Mouse (Mus musculus) ovary, postnatal 36 days (tissue): ENCODE data around the gene R3hdml.
"Not testable (repeated sequence)": the region's sequence is repeated elsewhere in the genome, so short reads cannot be mapped to it uniquely, and the experiment has no call there.

Source experiments
- DNase-seq: peaks from one replicate; pipeline ENCODE4 v3.0.0; 2022; ENCODE audit warnings: low spot score, mixed read lengths

The R3hdml gene

DNA sequence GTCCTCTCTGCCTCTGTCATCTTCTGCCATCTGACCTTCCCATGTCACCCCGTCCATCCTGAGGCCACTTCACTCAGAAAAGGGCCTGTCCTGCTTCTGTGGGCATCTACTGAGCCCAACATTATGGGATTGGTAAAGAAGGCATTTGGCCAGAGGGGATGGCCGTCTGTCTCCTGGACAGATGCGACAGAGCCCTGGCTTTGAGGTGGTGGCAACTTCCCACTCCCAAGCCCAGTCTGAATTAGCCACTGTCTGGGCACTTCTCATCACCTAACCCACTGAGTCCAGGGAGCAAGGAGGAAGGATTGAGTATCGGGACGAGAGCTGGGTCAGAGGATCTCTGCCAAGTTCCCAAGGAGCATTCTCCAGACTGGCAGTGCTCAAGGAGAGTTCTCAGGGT lies at the start of gene R3hdml:
TSS of gene R3hdml (plus strand) at position 301 of the 400 bp plus-strand sequence.
- DNase-seq = no peak

DNA sequence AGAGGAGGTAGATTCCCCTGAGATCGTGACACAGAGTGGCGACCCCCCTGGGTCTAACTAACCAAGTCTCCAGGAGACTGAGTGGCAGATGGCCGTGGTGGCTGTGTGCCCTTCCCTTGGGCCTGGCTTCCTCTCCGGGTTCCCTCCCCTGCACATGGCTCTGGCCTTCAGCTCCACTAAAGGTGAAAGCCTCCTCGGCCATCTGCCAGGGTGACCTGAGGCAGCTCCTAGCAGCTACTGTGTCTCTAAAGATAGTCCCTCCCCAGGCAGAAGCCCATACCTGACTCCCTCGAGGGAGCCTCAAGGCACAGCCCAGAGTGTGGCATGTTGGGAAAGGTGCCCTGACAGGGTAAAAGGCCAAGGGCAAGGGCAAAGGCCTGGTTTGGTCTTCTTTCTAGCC lies 48.6 kb upstream of the R3hdml start:
- no peak for DNase-seq

DNA sequence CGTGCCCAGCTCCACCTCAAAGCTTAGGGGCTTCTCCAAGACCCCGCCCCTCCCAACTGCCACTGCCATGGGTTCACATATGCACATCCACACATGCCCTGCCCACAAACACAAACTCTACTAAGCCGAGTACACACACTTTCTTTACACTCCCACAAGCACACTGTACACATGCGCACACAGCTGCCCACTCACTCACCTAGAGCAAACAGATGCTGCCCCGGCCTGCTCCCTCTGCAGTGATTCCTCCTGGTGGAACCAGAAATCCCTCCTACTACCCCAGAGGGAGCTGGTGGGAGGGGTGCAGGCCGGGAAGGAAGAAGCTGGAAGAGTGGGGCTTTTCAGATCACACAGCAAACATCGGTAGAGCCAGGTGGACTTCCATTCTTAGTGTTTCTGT lies 48.1 kb upstream of the R3hdml start:
- no peak for DNase-seq

DNA sequence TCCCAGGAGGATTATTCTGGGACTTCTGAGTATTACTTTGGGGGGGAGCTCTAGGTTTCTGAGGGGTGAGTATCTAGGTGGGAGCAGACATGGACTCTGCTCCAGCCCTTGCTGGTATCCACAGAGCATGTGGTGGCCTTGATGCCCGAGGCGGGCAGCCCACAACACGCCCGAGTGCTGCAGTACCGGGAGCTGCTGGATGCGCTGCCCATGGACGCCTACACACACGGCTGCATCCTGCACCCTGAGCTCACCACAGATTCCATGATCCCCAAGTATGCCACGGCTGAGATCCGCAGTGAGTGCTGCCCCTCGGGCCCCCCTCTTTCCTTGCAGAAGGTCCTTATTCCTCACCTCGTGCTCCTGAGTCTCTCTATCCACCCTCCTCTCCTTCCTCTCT lies 44.7 kb upstream of the R3hdml start:
- no peak for DNase-seq

DNA sequence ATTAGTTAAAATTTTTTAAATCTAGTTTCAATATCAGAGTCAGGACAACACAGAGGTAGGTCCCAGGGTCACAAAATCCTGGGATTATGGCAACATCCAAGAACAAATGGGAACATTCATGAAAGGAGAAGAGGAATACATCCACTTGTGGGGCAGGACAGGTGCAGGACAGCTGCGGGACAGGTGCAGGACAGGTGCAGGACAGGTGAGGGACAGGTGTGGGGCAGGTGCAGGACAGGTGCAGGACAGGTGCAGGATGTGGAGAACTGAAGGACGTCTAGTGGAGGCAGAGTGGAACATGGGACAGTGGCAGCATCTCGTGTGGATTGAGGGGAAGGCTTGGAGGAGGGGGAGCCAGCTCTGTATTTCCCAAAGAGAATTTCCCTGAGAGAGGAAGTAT lies 42.8 kb upstream of the R3hdml start:
- no peak for DNase-seq

DNA sequence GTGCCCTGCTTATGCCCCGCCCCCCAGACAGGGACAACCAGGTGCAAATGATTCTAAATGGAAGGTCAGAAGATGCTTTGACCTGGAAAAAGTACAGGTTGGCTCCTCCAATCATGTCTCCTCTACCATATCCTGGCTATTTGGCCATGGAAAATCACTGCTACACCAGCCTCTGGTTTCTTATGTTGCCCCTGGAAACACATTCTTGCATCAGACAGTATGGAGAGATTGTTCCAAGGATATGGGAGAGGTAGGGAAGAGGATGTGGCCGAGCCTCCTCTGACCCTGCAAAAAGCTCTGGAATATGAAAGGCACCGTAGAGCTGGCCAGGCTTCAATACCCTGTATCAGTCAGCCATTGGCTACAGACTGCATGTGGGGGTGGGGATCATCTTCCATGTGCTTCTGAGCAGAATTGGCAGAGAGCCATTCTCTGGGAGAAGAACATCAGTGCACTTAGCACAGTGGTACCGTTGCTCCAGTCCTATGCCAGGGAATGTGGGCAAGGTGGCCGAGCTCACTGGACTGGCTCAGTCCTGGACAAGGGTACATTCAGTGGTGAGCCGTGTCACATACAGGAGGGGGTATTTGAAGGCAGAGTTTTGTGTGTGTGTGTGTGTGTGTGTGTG lies 41.3 kb upstream of the R3hdml start:
- no peak for DNase-seq

DNA sequence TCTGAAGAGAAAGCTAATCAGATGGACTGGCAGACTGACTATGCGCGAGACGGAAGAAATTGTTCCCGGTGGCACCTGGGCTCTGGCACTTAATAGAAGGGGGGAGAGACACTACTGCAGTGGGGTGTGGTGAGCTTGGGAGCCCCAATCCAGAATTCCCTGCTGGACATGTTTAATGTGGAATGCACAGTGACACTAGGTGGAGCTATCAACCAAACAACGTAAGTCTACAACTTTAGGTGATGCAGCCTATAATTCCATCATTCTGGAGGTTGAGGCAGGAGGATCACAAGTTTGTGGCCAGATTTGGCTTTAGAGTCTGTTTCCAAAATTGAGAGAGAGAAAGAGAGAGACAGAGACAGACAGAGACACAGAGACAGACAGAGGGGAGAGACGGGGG lies 39.4 kb upstream of the R3hdml start:
- no peak for DNase-seq

DNA sequence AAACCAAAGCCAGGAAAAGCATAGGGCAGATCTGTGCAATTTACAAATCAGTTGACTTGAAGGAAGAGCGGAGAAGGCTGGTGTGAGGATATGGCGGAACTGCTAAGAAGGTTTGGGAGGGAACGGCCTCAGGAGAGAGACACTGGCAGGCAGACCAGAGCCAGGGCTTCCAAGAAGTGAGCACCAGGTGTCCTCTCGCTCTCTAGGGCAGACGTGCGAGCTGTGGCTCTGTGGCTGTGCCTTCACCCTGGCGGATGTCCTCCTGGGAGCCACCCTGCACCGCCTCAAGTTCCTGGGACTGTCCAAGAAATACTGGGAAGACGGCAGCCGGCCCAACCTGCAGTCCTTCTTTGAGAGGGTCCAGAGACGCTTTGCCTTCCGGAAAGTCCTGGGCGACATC lies 38.7 kb upstream of the R3hdml start:
- no peak for DNase-seq

DNA sequence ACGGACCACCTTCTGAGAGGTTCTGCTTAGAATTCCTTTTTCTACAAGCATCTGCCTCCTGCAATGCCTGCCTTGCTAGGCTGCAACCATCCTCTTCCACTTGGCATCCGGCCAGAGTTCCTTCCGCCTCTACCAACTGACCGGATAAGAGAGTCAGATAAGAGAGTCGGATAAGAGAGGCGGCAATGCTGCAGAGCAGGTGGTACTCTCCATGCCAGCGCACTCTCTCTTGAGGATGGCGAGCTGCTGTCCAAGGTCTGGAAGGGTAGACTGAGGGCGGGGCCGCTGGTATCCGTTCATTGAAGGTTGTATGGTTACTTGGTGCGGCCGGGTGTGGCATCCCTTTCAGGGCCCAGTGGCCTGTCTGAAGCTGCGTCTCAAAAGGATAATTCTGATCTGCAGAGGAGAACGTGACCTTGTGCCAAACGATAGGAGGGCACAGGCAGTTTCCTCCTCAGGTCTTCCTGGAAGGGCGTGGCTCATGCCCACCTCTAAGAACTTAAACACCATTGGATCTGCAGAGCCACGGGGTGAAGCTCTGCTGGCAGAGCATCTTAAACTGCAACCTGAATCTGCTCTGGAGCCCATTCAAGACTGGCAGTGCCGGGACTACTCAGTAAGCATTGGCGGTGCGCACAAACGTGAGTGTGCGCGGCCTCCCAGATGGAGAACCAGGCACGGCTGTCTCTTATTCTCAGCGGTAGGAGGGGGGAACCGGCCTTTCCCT lies 33.4 kb upstream of the R3hdml start:
- no peak for DNase-seq

DNA sequence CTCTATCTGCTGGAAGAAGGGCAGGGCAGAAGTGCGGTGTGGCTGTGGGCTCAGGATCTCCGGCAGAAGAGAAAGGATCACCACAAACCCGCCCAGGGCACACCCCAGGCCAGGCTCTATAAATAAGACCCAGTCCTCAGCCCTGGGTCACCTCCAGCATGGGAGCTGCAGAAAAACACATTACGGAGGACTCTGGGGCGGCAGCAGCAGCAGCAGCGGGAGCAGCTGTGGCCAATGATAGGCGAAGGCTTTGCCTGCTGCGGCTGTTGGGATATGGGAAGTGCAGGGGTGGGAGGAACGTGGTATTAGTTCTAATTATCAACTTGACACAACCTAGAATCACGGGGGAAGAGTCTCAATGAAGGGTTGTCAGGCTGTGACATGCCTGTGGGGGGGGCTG lies 32.7 kb upstream of the R3hdml start:
- DNase-seq = no peak

DNA sequence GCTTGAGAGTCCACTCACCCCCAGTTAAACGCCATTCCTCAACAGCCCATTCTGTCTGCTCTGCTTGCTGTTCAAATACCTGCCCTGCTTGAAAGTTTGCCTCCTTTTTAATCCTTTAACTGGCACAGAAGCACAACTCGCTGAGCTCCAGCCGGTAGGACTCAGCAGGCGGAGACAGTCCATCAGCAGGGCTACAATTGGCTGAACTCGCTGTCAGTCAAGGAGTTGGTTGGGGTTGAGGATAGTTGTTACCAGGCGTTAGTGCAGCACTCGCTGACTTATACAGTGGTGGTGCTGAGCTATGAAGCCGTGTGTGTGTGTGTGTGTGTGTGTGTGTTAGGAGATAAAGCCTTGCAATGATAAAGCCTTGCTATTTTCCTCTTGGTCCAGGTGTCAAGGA lies 31.5 kb upstream of the R3hdml start:
- DNase-seq = no peak

DNA sequence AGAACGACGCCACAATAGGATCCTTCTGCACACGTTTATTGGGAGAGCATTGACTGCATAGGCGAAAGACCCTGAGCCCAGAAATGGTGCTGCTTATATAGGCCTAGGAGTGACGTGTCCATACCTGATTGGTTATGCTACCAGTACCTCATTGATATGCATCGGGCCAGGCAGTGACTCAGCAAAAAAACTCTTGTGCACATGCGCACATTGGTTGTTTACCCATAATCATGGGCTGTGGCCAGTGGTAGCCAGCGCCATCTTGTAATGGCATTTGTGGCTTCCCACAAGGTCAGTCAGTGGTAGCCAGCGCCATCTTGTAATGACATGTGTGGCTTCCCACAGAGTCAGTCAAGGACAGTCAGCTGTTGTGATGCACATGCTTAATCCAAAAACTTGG lies 30.8 kb upstream of the R3hdml start:
- DNase-seq = not testable (repeated sequence)

DNA sequence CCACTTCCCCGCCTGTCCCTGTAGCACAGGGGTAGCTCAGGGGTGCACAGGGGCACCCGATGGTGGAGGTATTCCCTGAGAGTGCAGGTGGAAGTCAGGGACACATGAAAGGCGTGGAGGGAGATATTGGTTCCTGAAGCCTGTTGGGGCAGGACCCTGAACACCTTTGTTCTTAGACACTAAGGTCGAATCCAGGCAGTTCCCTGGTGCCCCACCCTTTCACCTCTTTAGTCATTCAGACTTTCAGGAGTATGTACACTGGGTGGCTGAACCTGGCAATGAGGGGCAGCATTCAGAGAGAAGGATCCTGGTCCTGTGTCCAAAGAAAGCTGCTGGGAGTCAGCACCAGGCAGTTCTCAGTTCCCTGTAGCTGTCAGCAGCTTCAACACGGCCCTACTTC lies 29.7 kb upstream of the R3hdml start:
- no peak for DNase-seq

DNA sequence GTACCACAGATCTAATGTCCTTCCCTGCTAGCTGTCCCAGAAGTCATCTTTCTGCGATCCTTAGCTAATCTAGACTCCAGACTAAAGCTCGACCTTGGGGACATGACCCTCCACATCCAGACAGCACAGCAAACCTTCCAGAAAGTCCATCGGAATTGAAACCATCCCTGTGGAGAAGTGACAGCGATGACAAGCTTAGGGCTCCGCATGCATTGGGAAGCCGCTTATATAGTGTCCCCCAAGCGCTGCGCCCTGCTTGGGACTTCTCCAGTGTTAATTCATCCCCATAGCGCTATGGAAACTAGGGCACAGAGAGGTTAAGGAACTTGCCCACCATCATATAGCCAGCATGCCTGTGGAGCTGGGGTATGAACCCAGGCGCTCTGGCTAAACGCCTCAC lies 29.3 kb upstream of the R3hdml start:
- DNase-seq = no peak

DNA sequence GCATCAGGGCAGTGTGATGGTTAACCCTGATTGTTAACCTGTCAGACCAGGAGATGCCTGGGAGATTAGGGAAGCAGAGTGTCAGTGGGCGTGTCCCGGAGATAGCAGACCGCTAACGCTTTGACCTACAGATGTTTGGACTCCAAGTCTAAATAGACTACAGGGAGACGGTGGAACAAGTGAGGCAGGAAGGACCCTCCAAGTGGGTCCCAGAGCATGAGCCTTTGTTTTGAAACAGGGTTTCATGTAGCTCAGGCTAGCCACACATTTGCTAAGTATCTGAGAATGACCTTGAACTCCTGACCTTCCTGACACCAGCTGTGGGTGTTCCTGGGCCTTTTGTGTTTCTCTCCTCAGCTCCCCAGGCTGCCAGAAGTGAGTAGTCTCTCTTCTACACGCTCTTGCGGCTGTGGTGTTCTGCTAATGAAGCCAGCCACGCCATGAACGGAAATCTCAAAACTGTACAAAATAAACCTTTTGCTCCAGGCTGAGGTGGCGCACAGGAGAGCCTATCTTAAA lies 28.8 kb upstream of the R3hdml start:
- no peak for DNase-seq

DNA sequence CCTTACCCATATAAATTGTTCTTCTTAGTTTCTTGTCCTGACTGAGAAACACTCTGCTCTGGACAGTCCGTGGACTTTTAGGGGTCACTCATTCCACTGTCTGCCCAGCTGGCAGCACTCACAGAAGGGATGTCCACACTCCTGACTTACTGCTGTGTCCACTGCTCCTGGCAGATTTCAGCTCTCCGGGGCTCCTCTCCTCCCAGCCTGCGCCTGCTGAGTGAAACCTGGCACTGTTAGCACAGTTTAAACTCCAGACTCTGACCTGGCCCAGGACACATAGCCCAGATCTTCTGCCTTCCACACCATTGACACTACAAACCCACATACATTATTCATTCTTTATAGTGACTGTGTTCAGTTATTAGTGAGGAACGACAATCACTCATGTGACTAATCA lies 28.1 kb upstream of the R3hdml start:
- DNase-seq = no peak

DNA sequence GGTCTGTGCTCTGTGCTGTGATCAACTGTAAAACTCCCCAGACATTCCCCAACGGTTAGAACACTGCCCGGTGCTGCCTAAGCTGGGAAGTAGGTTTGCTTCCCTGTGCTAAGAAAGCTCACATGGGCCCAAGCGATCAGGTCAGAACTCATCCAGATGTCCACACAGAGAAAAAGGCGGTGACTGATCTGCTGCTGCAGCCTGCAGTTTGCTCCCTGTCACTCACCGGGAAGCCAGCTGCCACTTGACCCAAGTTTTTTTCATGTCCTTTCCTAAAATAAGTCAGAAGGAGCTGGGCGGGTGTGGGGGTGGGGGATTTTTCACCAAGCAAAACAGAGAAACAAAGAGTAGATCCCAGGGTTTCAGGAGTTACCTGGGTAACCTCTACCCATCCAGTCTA lies 27.6 kb upstream of the R3hdml start:
- no peak for DNase-seq

DNA sequence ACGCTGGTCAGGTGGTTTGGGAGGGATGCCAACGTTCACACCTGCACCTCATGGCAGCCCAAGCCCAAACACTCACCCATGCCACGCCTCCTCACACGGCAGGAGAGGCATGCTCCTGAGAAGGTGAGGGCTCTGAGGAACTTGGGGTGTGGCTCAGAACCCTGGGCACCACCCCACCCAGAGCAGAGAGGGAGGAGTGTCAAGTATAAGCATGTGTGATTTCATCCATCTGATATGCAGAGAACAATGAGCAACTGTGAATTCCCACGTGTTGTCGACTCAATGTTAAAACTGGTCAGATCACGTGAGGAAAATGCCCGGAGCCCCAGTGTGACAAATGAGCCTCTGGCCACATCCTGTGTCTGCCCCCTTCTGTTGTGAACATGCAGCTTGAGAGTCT lies 25.3 kb upstream of the R3hdml start:
- no peak for DNase-seq

DNA sequence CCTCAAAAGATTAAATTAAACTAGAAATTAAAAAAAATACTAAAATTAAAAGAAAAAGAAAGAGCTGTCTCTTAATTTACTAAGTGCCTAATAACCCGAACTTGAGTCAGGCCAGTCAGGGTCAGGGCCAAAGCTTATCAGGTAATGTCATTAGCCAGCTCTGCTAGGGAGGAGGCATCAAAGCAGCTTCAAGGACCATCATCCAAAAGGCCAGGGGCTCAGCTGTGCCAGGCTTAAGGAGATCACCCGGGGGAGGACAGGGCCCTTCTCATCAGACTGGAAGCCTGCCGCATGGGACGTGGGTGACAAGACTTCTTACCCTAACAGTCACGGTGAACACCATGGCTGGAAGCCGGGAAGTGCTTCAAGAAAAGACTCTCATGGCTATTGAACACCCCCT lies 24.5 kb upstream of the R3hdml start:
- DNase-seq = no peak

DNA sequence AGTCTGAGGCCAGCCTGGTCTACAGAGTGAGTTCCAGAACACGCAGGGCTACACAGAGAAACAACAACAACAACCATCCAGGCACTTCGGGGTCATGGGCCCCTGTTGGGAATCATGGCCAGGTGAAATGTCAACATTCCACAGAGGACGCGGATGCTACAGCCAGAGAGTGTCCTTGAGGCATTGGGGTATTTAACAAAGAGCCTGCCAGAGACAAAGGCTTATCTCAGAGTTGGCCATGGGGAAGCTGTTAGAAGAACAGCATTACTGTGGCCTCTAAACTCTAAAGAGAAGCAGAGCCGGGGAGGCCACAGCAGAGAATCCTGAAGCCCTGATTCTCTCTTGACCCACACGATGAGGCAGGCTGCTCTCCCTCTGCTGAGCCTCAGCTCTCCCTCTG lies 23.3 kb upstream of the R3hdml start:
- no peak for DNase-seq

DNA sequence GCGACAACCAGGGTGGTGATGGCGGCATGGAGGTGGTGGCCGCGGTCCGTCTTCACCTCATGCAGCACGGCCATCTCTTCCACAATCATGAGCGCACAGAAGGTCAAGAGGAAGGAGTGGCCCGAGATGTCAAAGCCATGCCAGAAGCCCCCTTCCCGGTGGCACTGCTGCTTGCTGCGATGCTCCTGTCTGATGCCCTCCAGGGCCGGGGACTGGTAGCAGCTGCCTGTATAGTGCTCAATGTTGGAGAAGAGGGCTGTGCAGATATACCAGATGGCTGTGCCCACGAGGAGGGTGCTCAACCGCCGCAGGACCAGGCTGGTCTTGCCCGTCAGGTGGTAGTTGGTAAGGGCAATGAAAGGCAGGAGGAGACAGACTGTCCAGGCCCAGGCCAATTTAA lies 22.4 kb upstream of the R3hdml start:
- no peak for DNase-seq

DNA sequence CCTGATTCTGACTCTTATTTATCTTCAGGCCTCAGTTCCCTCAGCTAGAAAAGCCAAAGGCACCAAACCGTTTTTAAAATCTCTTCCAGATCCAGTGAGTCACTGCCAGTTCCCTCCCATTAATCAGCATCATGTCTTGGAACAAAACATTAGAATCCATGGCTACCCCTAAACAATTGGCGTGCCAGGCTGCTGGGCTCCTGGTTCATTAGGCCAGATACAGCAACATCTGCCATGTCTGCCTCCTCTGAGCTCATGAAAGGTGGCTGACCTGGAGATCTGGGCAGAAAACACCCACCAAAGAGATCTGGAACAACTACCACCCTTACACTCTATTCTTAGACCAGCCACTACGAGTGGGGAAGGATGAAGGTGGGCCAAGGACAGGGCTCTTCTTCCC lies 21.0 kb upstream of the R3hdml start:
- no peak for DNase-seq

DNA sequence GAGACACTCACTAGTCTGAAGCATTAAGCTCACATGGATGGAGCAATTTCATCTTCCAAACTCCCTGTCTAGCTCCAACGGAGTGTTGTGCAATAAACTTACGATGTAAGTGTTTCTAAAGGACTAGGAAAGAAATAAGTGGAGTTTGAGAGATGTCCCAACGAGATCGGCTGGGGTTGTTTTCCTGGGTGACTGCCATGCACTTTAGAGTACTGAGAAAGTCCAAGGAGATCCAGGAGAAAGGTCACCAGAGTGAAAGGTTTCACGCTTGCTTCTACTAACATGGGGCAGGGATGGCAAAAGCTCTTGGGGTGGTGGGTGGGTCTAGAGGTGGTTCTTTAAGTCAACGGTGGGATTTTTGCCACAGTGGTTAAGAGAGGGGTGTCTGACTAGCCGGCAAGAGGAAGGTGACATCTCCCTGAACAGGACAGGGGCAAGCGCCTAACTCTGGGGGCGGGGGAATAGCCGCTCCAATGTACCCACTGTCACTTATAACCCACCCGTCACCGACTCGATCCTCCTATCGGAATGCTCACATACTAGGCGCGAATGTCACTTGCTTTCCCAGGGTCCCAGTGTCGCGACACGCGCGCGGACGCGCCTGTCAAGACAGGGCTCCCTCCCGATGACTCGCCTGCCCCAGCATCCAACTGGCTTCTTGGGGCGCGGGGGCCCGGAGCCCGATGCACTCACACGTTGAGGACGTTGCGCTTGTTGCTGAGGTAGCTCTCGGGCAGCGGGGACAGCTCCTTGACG lies 20.2 kb upstream of the R3hdml start:
- DNase-seq = no peak
